Mouse (Mus musculus) CH12.LX (cell line): ENCODE results near the gene Rragc. TPM values are rescaled to one million over a fixed set of nuclear protein-coding genes. Genes with fewer than 3 reads are reported as not detected.
A peak's percentile ranks its signal among the peaks of the same experiment; 100 is the strongest.

Experiments
- DNase-seq: peaks from one replicate; pipeline ENCODE4 v3.0.0-alpha.2; 2013; ENCODE audit errors: extremely low read depth
- H3K27ac ChIP-seq: 2 replicates; pipeline ENCODE4 v1.5.1; 2012; ENCODE audit warnings: low read depth, mild to moderate bottlenecking, control low read depth, moderate library complexity; ENCODE audit not compliant: insufficient read depth
- H3K27me3 ChIP-seq: replicated peaks from 2 replicates; pipeline ENCODE3; 2012; ENCODE audit warnings: inconsistent platforms
- H3K36me3 ChIP-seq, 2 experiments: replicated peaks in 1 of 2; 2 replicates each; pipeline versions ENCODE3 to v1.6.1; 2012; ENCODE audit warnings: inconsistent platforms in 1 of 2, low read length in 1 of 2, mild to moderate bottlenecking in 1 of 2, mixed read lengths in 1 of 2, moderate library complexity in 1 of 2; ENCODE audit not compliant: control insufficient read depth in 1 of 2, insufficient read depth in 1 of 2
- H3K4me1 ChIP-seq, 2 experiments: 2 replicates each; pipeline ENCODE4 v1.6.1; 2012; ENCODE audit warnings: inconsistent platforms in 1 of 2, moderate library complexity in 1 of 2; ENCODE audit not compliant: insufficient read depth in 2 of 2, control insufficient read depth in 1 of 2
- H3K4me2 ChIP-seq: 2 replicates; pipeline ENCODE4 v1.6.1; 2012; ENCODE audit warnings: low read depth, mild to moderate bottlenecking, control low read depth; ENCODE audit not compliant: poor library complexity, insufficient read depth, severe bottlenecking
- H3K4me3 ChIP-seq, 3 experiments: fragments of 150-350 bp in 1 of 3; sonication (generic) in 1 of 3; replicated peaks in 1 of 3; 2 replicates each; pipeline versions ENCODE3 to v1.5.1; 2011 to 2012; ENCODE audit warnings: low read depth in 2 of 3, low read length in 2 of 3, mild to moderate bottlenecking in 2 of 3, moderate library complexity in 2 of 3, control low read depth in 1 of 3, improper control_type of control experiment in 1 of 3, inconsistent platforms in 1 of 3, mixed read lengths in 1 of 3; ENCODE audit not compliant: poor library complexity in 1 of 3
- H3K79me2 ChIP-seq: replicated peaks from 2 replicates; pipeline ENCODE4 v1.6.1; 2012; ENCODE audit warnings: mild to moderate bottlenecking, moderate library complexity; ENCODE audit not compliant: control insufficient read depth, poor library complexity, insufficient read depth, severe bottlenecking; ENCODE audit errors: extremely low read depth
- H3K9ac ChIP-seq: 2 replicates; pipeline ENCODE4 v1.6.1; 2012; ENCODE audit warnings: low read depth, mild to moderate bottlenecking, control low read depth, moderate library complexity; ENCODE audit not compliant: insufficient read depth
- H3K9me3 ChIP-seq: replicated peaks from 2 replicates; pipeline ENCODE3; 2012; ENCODE audit warnings: low read length, inconsistent platforms, mixed read lengths
- BHLHE40 ChIP-seq: IDR thresholded peaks from 2 replicates; pipeline ENCODE4 v1.6.1; 2011; ENCODE audit warnings: mild to moderate bottlenecking, low read depth, low read length, improper control_type of control experiment
- CHD2 ChIP-seq: IDR thresholded peaks from 2 replicates; pipeline ENCODE4 v1.6.1; 2011; ENCODE audit warnings: low read length, improper control_type of control experiment
- ELF1 ChIP-seq: IDR thresholded peaks from 2 replicates; pipeline ENCODE4 v1.6.1; 2014; ENCODE audit warnings: low read depth, mild to moderate bottlenecking, inconsistent platforms, low read length, improper control_type of control experiment
- EP300 ChIP-seq: IDR thresholded peaks from 2 replicates; pipeline ENCODE4 v1.6.1; 2011; ENCODE audit warnings: low read length, improper control_type of control experiment
- GABPA ChIP-seq: IDR thresholded peaks from 2 replicates; pipeline ENCODE4 v1.6.1; 2012; ENCODE audit warnings: low read depth, low read length, improper control_type of control experiment, inconsistent platforms; ENCODE audit not compliant: insufficient replicate concordance
- HCFC1 ChIP-seq: IDR thresholded peaks from 2 replicates; pipeline ENCODE4 v1.6.1; 2012; ENCODE audit warnings: low read depth, mild to moderate bottlenecking, inconsistent platforms, low read length, improper control_type of control experiment
- IRF4 ChIP-seq: IDR thresholded peaks from 2 replicates; pipeline ENCODE4 v1.6.1; 2014; ENCODE audit warnings: low read depth, mild to moderate bottlenecking, inconsistent platforms, low read length, improper control_type of control experiment
- JUN ChIP-seq: IDR thresholded peaks from 2 replicates; pipeline ENCODE4 v1.6.1; 2011; ENCODE audit warnings: low read depth, mild to moderate bottlenecking, low read length, improper control_type of control experiment, moderate library complexity; ENCODE audit not compliant: insufficient read depth
- JUND ChIP-seq: conservative IDR thresholded peaks from 2 replicates; pipeline ENCODE4 v1.6.1; 2011; ENCODE audit warnings: low read depth, low read length, improper control_type of control experiment
- KAT2A ChIP-seq: IDR thresholded peaks from 2 replicates; pipeline ENCODE4 v1.6.1; 2012; ENCODE audit warnings: low read length, improper control_type of control experiment, inconsistent platforms; ENCODE audit not compliant: insufficient replicate concordance
- MAFK ChIP-seq: IDR thresholded peaks from 2 replicates; pipeline ENCODE4 v1.6.1; 2011; ENCODE audit warnings: low read length, improper control_type of control experiment; ENCODE audit not compliant: insufficient replicate concordance
- MAX ChIP-seq: IDR thresholded peaks from 2 replicates; pipeline ENCODE4 v1.6.1; 2011; ENCODE audit warnings: low read length, improper control_type of control experiment
- MAZ ChIP-seq: IDR thresholded peaks from 2 replicates; pipeline ENCODE4 v1.6.1; 2012; ENCODE audit warnings: low read depth, mild to moderate bottlenecking, inconsistent platforms, low read length, improper control_type of control experiment, moderate library complexity
- MEF2A ChIP-seq: IDR thresholded peaks from 2 replicates; pipeline ENCODE4 v1.6.1; 2014; ENCODE audit warnings: low read depth, mild to moderate bottlenecking, inconsistent platforms, low read length, improper control_type of control experiment, borderline replicate concordance
- MXI1 ChIP-seq: IDR thresholded peaks from 2 replicates; pipeline ENCODE4 v1.6.1; 2011; ENCODE audit warnings: mild to moderate bottlenecking, low read depth, low read length, improper control_type of control experiment
- MYC ChIP-seq: IDR thresholded peaks from 2 replicates; pipeline ENCODE4 v1.6.1; 2011; ENCODE audit warnings: low read depth, mild to moderate bottlenecking, improper control_type of control experiment, low read length
- NELFE ChIP-seq: IDR thresholded peaks from 2 replicates; pipeline ENCODE4 v1.6.1; 2011; ENCODE audit warnings: low read depth, low read length, improper control_type of control experiment
- NRF1 ChIP-seq: IDR thresholded peaks from 2 replicates; pipeline ENCODE4 v1.6.1; 2014; ENCODE audit warnings: low read depth, mild to moderate bottlenecking, inconsistent platforms, low read length, improper control_type of control experiment, moderate library complexity
- PAX5 ChIP-seq: IDR thresholded peaks from 2 replicates; pipeline ENCODE4 v1.6.1; 2012; ENCODE audit warnings: low read length, inconsistent platforms, mixed read lengths
- POLR2A ChIP-seq: IDR thresholded peaks from 2 replicates; pipeline ENCODE4 v1.6.1; 2011; ENCODE audit warnings: low read depth, mild to moderate bottlenecking, improper control_type of control experiment, low read length
- POLR2AphosphoS2 ChIP-seq: IDR thresholded peaks from 2 replicates; pipeline ENCODE4 v1.6.1; 2011; ENCODE audit warnings: low read depth, low read length, improper control_type of control experiment
- SIN3A ChIP-seq: IDR thresholded peaks from 2 replicates; pipeline ENCODE4 v1.6.1; 2012; ENCODE audit warnings: low read length, improper control_type of control experiment, inconsistent platforms
- TBP ChIP-seq: conservative IDR thresholded peaks from 2 replicates; pipeline ENCODE4 v1.6.1; 2011; ENCODE audit warnings: low read depth, low read length, improper control_type of control experiment
- TCF12 ChIP-seq: IDR thresholded peaks from 2 replicates; pipeline ENCODE4 v1.6.1; 2014; ENCODE audit warnings: low read depth, mild to moderate bottlenecking, inconsistent platforms, low read length, improper control_type of control experiment
- UBTF ChIP-seq: IDR thresholded peaks from 2 replicates; pipeline ENCODE4 v1.6.1; 2012; ENCODE audit warnings: low read depth, mild to moderate bottlenecking, inconsistent platforms, low read length, improper control_type of control experiment, moderate library complexity
- ZKSCAN1 ChIP-seq: IDR thresholded peaks from 2 replicates; pipeline ENCODE4 v1.6.1; 2012; ENCODE audit warnings: low read depth, inconsistent platforms, low read length, improper control_type of control experiment, borderline replicate concordance
- ZMIZ1 ChIP-seq: IDR thresholded peaks from 2 replicates; pipeline ENCODE4 v1.6.1; 2012; ENCODE audit warnings: low read depth, mild to moderate bottlenecking, inconsistent platforms, low read length, improper control_type of control experiment
- ZNF384 ChIP-seq: IDR thresholded peaks from 2 replicates; pipeline ENCODE4 v1.6.1; 2012; ENCODE audit warnings: low read depth, low read length, improper control_type of control experiment, inconsistent platforms
- dilution Hi-C: fragments of 300-500 bp; cut with MboI; formaldehyde crosslinking; loops from 2 replicates; pipeline ENCODE4 v1.14.3; 2020; ENCODE audit warnings: low sequenced_read_pairs; ENCODE audit not compliant: extremely low pct_unique_long_range_greater_than_20kb, extremely low pct_ligation_motif_present
- in situ Hi-C: fragments of 300-500 bp; cut with MboI; formaldehyde crosslinking; loops from 3 replicates; pipeline ENCODE4 v1.14.3; 2019; ENCODE audit warnings: low sequenced_read_pairs, low pct_ligation_motif_present, low pct_unique_long_range_greater_than_20kb, mixed read lengths
- polyA plus RNA-seq: library from polyadenylated mRNA; unstranded; fragments of >175 nt; gene quantifications from 2 replicates; pipeline ENCODE4 v1.2.1, GENCODE M21; 2012; ENCODE audit warnings: low read depth; ENCODE audit not compliant: insufficient read length
- total RNA-seq, 2 experiments: library from RNA; depleted of rRNA; stranded (reverse); fragments of 300-350 nt in 1 of 2; fragments of >200 nt in 1 of 2; gene quantifications; 2 replicates each; pipeline ENCODE4 v1.2.3; 2012 to 2014

Gene Rragc
- total and polyA plus RNA-seq, 3 experiments, result 24.0 to 67.6 (median 49.1) TPM

- H3K27ac ChIP-seq, result no peak within 1 kb of the TSS; the same call in 1 of the 2 replicates
- peak within 1 kb of the TSS; percentile 68 for H3K9ac ChIP-seq
- H3K4me1 ChIP-seq, result peaks cover 0 to 26% of the 10 kb centered on the region in 2 experiments; a peak in 3 of 4 replicates
- DNase-seq, result peak; percentile 98
- H3K9me3 ChIP-seq, result no peaks in the 10 kb centered on the region
- H3K36me3 ChIP-seq, result peaks cover 5 to 22% of the 10 kb centered on the region in 2 experiments
- peak within 1 kb of the TSS; percentile 97 for H3K4me2 ChIP-seq
- TF ChIP-seq BHLHE40 (peak; percentile 92), GABPA (no peak; the same call in 1 of the 2 replicates), MXI1 (peak; percentile 99), TCF12 (peak; percentile 45; the same call in 1 of the 2 replicates), NRF1 (peak; percentile 98), JUN (no peak), EP300 (no peak), ZKSCAN1 (no peak), JUND (no peak), IRF4 (peak; percentile 44), SIN3A (peak; percentile 96), MAZ (no peak), MYC (peak; percentile 90), MAX (peak; percentile 89), PAX5 (no peak), ELF1 (peak; percentile 97), NELFE (peak; percentile 54; the same call in 1 of the 2 replicates), POLR2A (peak; percentile 73), MAFK (no peak), POLR2AphosphoS2 (0 out of 2 replicates have a peak, but pooled peaks have one; percentile 23), UBTF (no peak), HCFC1 (peak; percentile 91), KAT2A (peak; percentile 66; the same call in 1 of the 2 replicates), ZMIZ1 (peak; percentile 53; the same call in 1 of the 2 replicates), CHD2 (no peak), MEF2A (0 out of 2 replicates have a peak, but pooled peaks have one; percentile 58), TBP (peak; percentile 57; the same call in 1 of the 2 replicates), ZNF384 (no peak)
- in situ Hi-C loops, result no loop called here
- H3K4me3 ChIP-seq, result peak within 1 kb of the TSS; percentile 47 to 87 (median 76)
- H3K27me3 ChIP-seq, result no peaks in the 10 kb centered on the region
- dilution Hi-C loops, result no loop called here
- H3K79me2 ChIP-seq, result peaks cover 10% of the 10 kb centered on the region
Measured at GRCm38 (mm10) chr4:123904333-123905125, 12.7 kb upstream of the Rragc start, which contains the start of gene Mycbp. Gene Mycbp (plus strand): TSS chr4:123904832.
